Mouse (Mus musculus): Measurements from ENCODE around the gene Ldoc1. TPM values are rescaled to one million over a fixed set of nuclear protein-coding genes. Genes with fewer than 3 reads are reported as not detected.

Ldoc1 gene
- polyA plus RNA-seq (2012; rRNA removed): 1.2 and 1.6 TPM in 2 replicates

- no peak for TF ChIP-seq POLR2A (IDR thresholded peaks at IDR 0.05; ENCODE audit: extremely low read depth, insufficient read depth, low read length)
- no peak for TF ChIP-seq CTCF (IDR thresholded peaks at IDR 0.05; ENCODE audit: extremely low read depth, insufficient read depth, low read length)
- H3K4me1 ChIP-seq (ENCODE audit: control insufficient read depth, insufficient read depth, low read length): no peaks in the 10 kb centered on the region
- H3K4me3 ChIP-seq (ENCODE audit: insufficient read depth, low read length): peak within 1 kb of the TSS; percentile 38; the same call in 1 of the 2 replicates
- no peak within 1 kb of the TSS for H3K27ac ChIP-seq (ENCODE audit: insufficient read depth, low read length)
Measured at GRCm38 (mm10) chrX:61709302-61710033, at the start of gene Ldoc1. TSS of gene Ldoc1 (plus strand) at chrX:61709497.

GRCm38 (mm10) chrX:61710131-61710530, 834 bp downstream of the Ldoc1 start:
- H3K27ac ChIP-seq (ENCODE audit: insufficient read depth, low read length): no peak overlapping the region
- TF ChIP-seq POLR2A (IDR thresholded peaks at IDR 0.05; ENCODE audit: extremely low read depth, insufficient read depth, low read length) (no peak), CTCF (IDR thresholded peaks at IDR 0.05; ENCODE audit: extremely low read depth, insufficient read depth, low read length) (no peak)
- H3K4me3 ChIP-seq (ENCODE audit: insufficient read depth, low read length): no peak overlapping the region
- no peaks in the 10 kb centered on the region for H3K4me1 ChIP-seq (ENCODE audit: control insufficient read depth, insufficient read depth, low read length)

- H3K4me3 ChIP-seq (ENCODE audit: insufficient read depth, low read length): no peak overlapping the region
Measured at GRCm38 (mm10) chrX:61722281-61723028, 13.2 kb downstream of the Ldoc1 start.

GRCm38 (mm10) chrX:61723029-61723980, 14.0 kb downstream of the Ldoc1 start:
- no peak for TF ChIP-seq POLR2A (IDR thresholded peaks at IDR 0.05; ENCODE audit: extremely low read depth, insufficient read depth, low read length)
- no peak for TF ChIP-seq CTCF (IDR thresholded peaks at IDR 0.05; ENCODE audit: extremely low read depth, insufficient read depth, low read length)
- no peak overlapping the region for H3K27ac ChIP-seq (ENCODE audit: insufficient read depth, low read length)
- no peak overlapping the region for H3K4me3 ChIP-seq (ENCODE audit: insufficient read depth, low read length)
- no peaks in the 10 kb centered on the region for H3K4me1 ChIP-seq (ENCODE audit: control insufficient read depth, insufficient read depth, low read length)

More at GRCm38 (mm10) chrX:61722281-61723028, 13.2 kb downstream of the Ldoc1 start:
- Histone ChIP-seq H3K27ac (ENCODE audit: insufficient read depth, low read length) (no peak overlapping the region), H3K4me1 (ENCODE audit: control insufficient read depth, insufficient read depth, low read length) (no peaks in the 10 kb centered on the region)
- TF ChIP-seq CTCF (IDR thresholded peaks at IDR 0.05; ENCODE audit: extremely low read depth, insufficient read depth, low read length) (no peak), POLR2A (IDR thresholded peaks at IDR 0.05; ENCODE audit: extremely low read depth, insufficient read depth, low read length) (no peak)

- Histone ChIP-seq H3K4me3 (ENCODE audit: insufficient read depth, low read length) (no peak overlapping the region), H3K27ac (ENCODE audit: insufficient read depth, low read length) (no peak overlapping the region), H3K4me1 (ENCODE audit: control insufficient read depth, insufficient read depth, low read length) (no peaks in the 10 kb centered on the region)
- TF ChIP-seq POLR2A (IDR thresholded peaks at IDR 0.05; ENCODE audit: extremely low read depth, insufficient read depth, low read length) (no peak), CTCF (IDR thresholded peaks at IDR 0.05; ENCODE audit: extremely low read depth, insufficient read depth, low read length) (no peak)
Measured at GRCm38 (mm10) chrX:61727516-61728310, 18.4 kb downstream of the Ldoc1 start.
